Mouse (Mus musculus) forebrain, embryonic 13.5 days (tissue): ENCODE data around the gene Myf5. TPM values are rescaled to one million over a fixed set of nuclear protein-coding genes. Genes with fewer than 3 reads are reported as not detected.

Experiments used
- ATAC-seq: fragments of 200-750 bp; cut with Nextera tagmentation; 2 replicates; pipeline ENCODE4 v1.8.0; 2017
- H3K27ac ChIP-seq: fragments of 300-500 bp; sonication (generic); 2 replicates; pipeline ENCODE4 v1.5.1; 2015; ENCODE audit warnings: inconsistent platforms, mild to moderate bottlenecking, moderate library complexity
- H3K27me3 ChIP-seq: fragments of 300-500 bp; sonication (generic); 2 replicates; pipeline ENCODE4 v1.6.1; 2015; ENCODE audit warnings: mild to moderate bottlenecking, inconsistent platforms
- H3K36me3 ChIP-seq: fragments of 300-500 bp; sonication (generic); 2 replicates; pipeline ENCODE4 v1.6.1; 2015; ENCODE audit warnings: mild to moderate bottlenecking, inconsistent platforms; ENCODE audit not compliant: poor library complexity, severe bottlenecking
- H3K4me1 ChIP-seq: fragments of 300-500 bp; sonication (generic); 2 replicates; pipeline ENCODE4 v1.6.1; 2015; ENCODE audit warnings: inconsistent platforms
- H3K4me2 ChIP-seq: fragments of 300-500 bp; sonication (generic); 2 replicates; pipeline ENCODE4 v1.6.1; 2015; ENCODE audit warnings: inconsistent platforms, mild to moderate bottlenecking, moderate library complexity
- H3K4me3 ChIP-seq: fragments of 300-500 bp; sonication (generic); 2 replicates; pipeline ENCODE4 v1.5.1; 2015; ENCODE audit warnings: mild to moderate bottlenecking, inconsistent platforms
- H3K9ac ChIP-seq: fragments of 300-500 bp; sonication (generic); 2 replicates; pipeline ENCODE4 v1.6.1; 2015; ENCODE audit warnings: mild to moderate bottlenecking, inconsistent platforms
- H3K9me3 ChIP-seq: fragments of 300-500 bp; sonication (generic); replicated peaks from 2 replicates; pipeline ENCODE4 v1.6.1; 2016; ENCODE audit warnings: inconsistent platforms
- WGBS: fragments of 180-500 bp; shearing (Covaris S2); methylation state at CpG from one replicate; pipeline ENCODE4 v1.1.7; 2015; 5-methylcytosine and 5-hydroxymethylcytosine counted together
- polyA plus RNA-seq: library from polyadenylated mRNA; unstranded; fragments of >200 nt; fragmentation: Nextera tagmentation; extraction: Ambion mirVana; gene quantifications from 2 replicates; pipeline ENCODE4 v1.2.1, GENCODE M21; 2015

The Myf5 gene
- polyA plus RNA-seq = not detected in 2 replicates

DNA sequence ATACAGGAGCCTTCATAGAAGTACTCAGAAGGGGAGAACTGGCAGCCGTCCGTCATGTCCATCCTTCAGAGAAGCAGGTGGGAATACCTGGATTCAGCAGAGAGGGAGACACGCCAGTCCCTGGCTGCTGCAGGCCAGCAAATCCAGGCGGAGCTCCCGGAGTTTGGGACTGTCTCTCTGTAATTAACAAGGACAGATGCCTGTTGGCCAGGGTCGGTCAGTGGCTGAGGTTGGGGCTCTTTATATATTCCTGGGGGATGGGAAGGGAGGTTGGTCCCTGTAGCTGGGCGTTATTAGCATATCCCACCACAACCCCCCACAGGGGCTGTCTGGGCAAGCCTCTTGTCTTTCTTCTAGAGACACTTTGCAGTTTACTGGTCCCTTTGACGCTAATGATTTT, at the start of gene Myf5:
Gene Myf5, minus strand, starts transcription at position 265 of the 400 bp plus-strand sequence.
- WGBS = 69% methylated on average over 8 of the region's 8 CpGs
- no peaks in the 10 kb centered on the region for H3K36me3 ChIP-seq

GRCm38 (mm10) chr10:107528758-107529157, 42.8 kb upstream of the Myf5 start:
- no peak overlapping the region for H3K4me2 ChIP-seq
- no peaks in the 10 kb centered on the region for H3K27me3 ChIP-seq
- H3K4me3 ChIP-seq = no peak overlapping the region
- no peak overlapping the region for H3K27ac ChIP-seq
- no peaks in the 10 kb centered on the region for H3K4me1 ChIP-seq
- no peaks in the 10 kb centered on the region for H3K36me3 ChIP-seq
- H3K9me3 ChIP-seq = no peaks in the 10 kb centered on the region
- H3K9ac ChIP-seq = no peak overlapping the region
- 80% methylated on average over 1 of the region's 1 CpGs for WGBS
- ATAC-seq = no peak

More for the DNA sequence above, at the start of gene Myf5:
- no peak within 1 kb of the TSS for H3K27ac ChIP-seq
- H3K9ac ChIP-seq = no peak within 1 kb of the TSS
- no peaks in the 10 kb centered on the region; the same call in 1 of the 2 replicates for H3K4me1 ChIP-seq
- no peak for ATAC-seq
- H3K4me2 ChIP-seq = no peak within 1 kb of the TSS
- no peaks in the 10 kb centered on the region for H3K27me3 ChIP-seq
- no peak within 1 kb of the TSS for H3K4me3 ChIP-seq
- H3K9me3 ChIP-seq = no peaks in the 10 kb centered on the region

- no peaks in the 10 kb centered on the region for H3K36me3 ChIP-seq
- H3K4me2 ChIP-seq = no peak overlapping the region
- no peak overlapping the region for H3K27ac ChIP-seq
- H3K4me3 ChIP-seq = no peak overlapping the region
- H3K27me3 ChIP-seq = no peaks in the 10 kb centered on the region
- no peaks in the 10 kb centered on the region for H3K9me3 ChIP-seq
- no peaks in the 10 kb centered on the region for H3K4me1 ChIP-seq
- 87% methylated on average over 5 of the region's 5 CpGs for WGBS
- no peak for ATAC-seq
- no peak overlapping the region for H3K9ac ChIP-seq
Measured at GRCm38 (mm10) chr10:107519216-107519615, 33.3 kb upstream of the Myf5 start.

GRCm38 (mm10) chr10:107516641-107517040, 30.7 kb upstream of the Myf5 start:
- no peak overlapping the region for H3K4me3 ChIP-seq
- WGBS = 86% methylated on average over 7 of the region's 7 CpGs
- no peaks in the 10 kb centered on the region for H3K4me1 ChIP-seq
- no peak for ATAC-seq
- H3K9me3 ChIP-seq = no peaks in the 10 kb centered on the region
- no peaks in the 10 kb centered on the region for H3K36me3 ChIP-seq
- no peak overlapping the region for H3K27ac ChIP-seq
- H3K27me3 ChIP-seq = no peaks in the 10 kb centered on the region
- no peak overlapping the region for H3K9ac ChIP-seq
- no peak overlapping the region for H3K4me2 ChIP-seq

DNA sequence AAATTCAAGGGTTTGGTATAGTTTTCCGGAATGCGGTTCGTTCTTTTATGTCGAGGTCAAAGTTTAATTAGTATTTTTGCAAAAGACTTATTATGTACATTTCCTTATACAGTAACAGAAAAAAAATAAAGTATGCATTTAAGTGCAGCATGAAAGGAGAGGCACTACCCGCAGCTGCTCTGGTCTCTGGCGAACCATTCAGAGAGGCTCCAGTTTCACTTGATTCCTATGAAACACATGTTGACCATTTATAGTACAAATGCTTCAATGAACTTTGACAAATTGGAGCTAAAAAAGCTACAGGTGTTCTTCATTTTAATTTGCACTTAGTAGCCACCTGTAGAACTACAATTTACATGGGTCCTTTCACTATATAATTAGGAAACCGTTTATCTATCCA, 28.8 kb upstream of the Myf5 start:
- Histone ChIP-seq H3K9ac (no peak overlapping the region), H3K4me3 (no peak overlapping the region), H3K27me3 (no peaks in the 10 kb centered on the region), H3K36me3 (no peaks in the 10 kb centered on the region), H3K9me3 (no peaks in the 10 kb centered on the region), H3K27ac (no peak overlapping the region), H3K4me1 (no peaks in the 10 kb centered on the region), H3K4me2 (no peak overlapping the region)
- no peak for ATAC-seq
- 70% methylated on average over 7 of the region's 7 CpGs for WGBS

DNA sequence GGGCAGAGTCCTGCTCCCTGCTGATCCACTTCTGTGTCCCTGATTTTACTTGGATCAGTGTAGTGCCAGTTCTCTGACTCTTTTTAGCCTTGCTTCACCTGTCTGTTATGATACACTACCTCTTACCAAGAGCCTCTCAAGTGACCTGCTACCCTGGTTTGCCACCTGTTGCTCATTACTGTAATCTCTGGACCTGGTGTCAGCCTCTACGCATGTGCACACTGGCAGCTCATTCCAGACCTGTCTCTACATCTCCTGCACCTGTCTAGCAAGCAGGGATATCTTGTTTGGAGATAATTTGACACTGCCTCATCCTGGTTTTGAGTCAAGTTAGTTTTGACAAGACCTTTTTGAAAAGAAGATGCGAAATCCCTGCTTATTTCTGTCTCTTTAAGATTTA, 20.5 kb upstream of the Myf5 start:
- H3K4me1 ChIP-seq = no peaks in the 10 kb centered on the region
- no peak for ATAC-seq
- H3K9me3 ChIP-seq = no peaks in the 10 kb centered on the region
- H3K27me3 ChIP-seq = no peaks in the 10 kb centered on the region
- H3K27ac ChIP-seq = no peak overlapping the region
- WGBS = 89% methylated on average over 2 of the region's 2 CpGs
- no peak overlapping the region for H3K4me3 ChIP-seq
- no peak overlapping the region for H3K9ac ChIP-seq
- no peak overlapping the region for H3K4me2 ChIP-seq
- H3K36me3 ChIP-seq = no peaks in the 10 kb centered on the region

- ATAC-seq = no peak
- Histone ChIP-seq H3K9ac (no peak overlapping the region), H3K9me3 (no peaks in the 10 kb centered on the region), H3K4me2 (no peak overlapping the region), H3K27me3 (no peaks in the 10 kb centered on the region), H3K27ac (no peak overlapping the region), H3K36me3 (no peaks in the 10 kb centered on the region), H3K4me1 (no peaks in the 10 kb centered on the region), H3K4me3 (no peak overlapping the region)
- WGBS = 67% methylated on average over 4 of the region's 4 CpGs
Measured at GRCm38 (mm10) chr10:107503430-107503829, 17.5 kb upstream of the Myf5 start.

DNA sequence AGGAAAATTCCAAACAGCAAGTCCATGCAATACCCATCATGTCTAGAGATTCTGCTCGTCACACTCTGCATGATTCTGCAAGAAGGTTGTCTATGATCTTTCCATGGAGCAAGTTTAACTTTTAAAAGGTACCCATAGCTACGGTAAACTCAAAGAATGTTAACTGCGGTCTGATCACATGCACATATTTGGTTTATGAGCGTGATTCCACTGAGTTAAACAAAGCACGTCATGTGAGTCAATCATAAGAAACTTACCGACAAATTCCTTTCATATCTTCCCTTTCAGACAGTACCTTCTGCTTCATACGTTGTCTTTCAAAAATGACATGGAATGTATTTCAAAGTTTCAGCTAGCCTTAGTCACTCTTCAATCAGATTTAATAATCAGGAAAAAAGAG, 16.3 kb upstream of the Myf5 start:
- H3K4me2 ChIP-seq = no peak overlapping the region
- no peak for ATAC-seq
- H3K27ac ChIP-seq = no peak overlapping the region
- 93% methylated on average over 7 of the region's 7 CpGs for WGBS
- no peaks in the 10 kb centered on the region for H3K36me3 ChIP-seq
- no peak overlapping the region for H3K4me3 ChIP-seq
- no peaks in the 10 kb centered on the region for H3K9me3 ChIP-seq
- H3K4me1 ChIP-seq = no peaks in the 10 kb centered on the region
- H3K9ac ChIP-seq = no peak overlapping the region
- H3K27me3 ChIP-seq = no peaks in the 10 kb centered on the region

- no peaks in the 10 kb centered on the region for H3K36me3 ChIP-seq
- no peak overlapping the region for H3K9ac ChIP-seq
- ATAC-seq = no peak
- H3K9me3 ChIP-seq = no peaks in the 10 kb centered on the region
- no peak overlapping the region for H3K27ac ChIP-seq
- no peaks in the 10 kb centered on the region for H3K27me3 ChIP-seq
- WGBS = 88% methylated on average over 7 of the region's 7 CpGs
- no peak overlapping the region for H3K4me2 ChIP-seq
- H3K4me1 ChIP-seq = no peaks in the 10 kb centered on the region
- H3K4me3 ChIP-seq = no peak overlapping the region
Measured at GRCm38 (mm10) chr10:107499656-107500055, 13.7 kb upstream of the Myf5 start.

- Histone ChIP-seq H3K9me3 (no peaks in the 10 kb centered on the region), H3K27ac (no peak overlapping the region), H3K4me3 (no peak overlapping the region), H3K36me3 (no peaks in the 10 kb centered on the region), H3K4me2 (no peak overlapping the region), H3K27me3 (peaks cover 6% of the 10 kb centered on the region; the same call in 1 of the 2 replicates), H3K4me1 (peaks cover 10% of the 10 kb centered on the region), H3K9ac (no peak overlapping the region)
- 89% methylated on average over 1 of the region's 1 CpGs for WGBS
- ATAC-seq = no peak
Measured at GRCm38 (mm10) chr10:107496402-107496801, 10.5 kb upstream of the Myf5 start.

- H3K9me3 ChIP-seq = no peaks in the 10 kb centered on the region
- no peak for ATAC-seq
- peaks cover 6% of the 10 kb centered on the region; the same call in 1 of the 2 replicates for H3K27me3 ChIP-seq
- no peak within 1 kb of the TSS for H3K27ac ChIP-seq
- H3K9ac ChIP-seq = no peak within 1 kb of the TSS
- H3K36me3 ChIP-seq = no peaks in the 10 kb centered on the region
- peaks cover 10% of the 10 kb centered on the region for H3K4me1 ChIP-seq
- H3K4me2 ChIP-seq = peak within 1 kb of the TSS; percentile 59
- H3K4me3 ChIP-seq = peak within 1 kb of the TSS; percentile 30
- 93% methylated on average over 6 of the region's 6 CpGs for WGBS
Measured at GRCm38 (mm10) chr10:107494568-107494967, 8.6 kb upstream of the Myf5 start, which contains the start of gene Myf6. Myf6 (minus strand) TSS chr10:107494737.

DNA sequence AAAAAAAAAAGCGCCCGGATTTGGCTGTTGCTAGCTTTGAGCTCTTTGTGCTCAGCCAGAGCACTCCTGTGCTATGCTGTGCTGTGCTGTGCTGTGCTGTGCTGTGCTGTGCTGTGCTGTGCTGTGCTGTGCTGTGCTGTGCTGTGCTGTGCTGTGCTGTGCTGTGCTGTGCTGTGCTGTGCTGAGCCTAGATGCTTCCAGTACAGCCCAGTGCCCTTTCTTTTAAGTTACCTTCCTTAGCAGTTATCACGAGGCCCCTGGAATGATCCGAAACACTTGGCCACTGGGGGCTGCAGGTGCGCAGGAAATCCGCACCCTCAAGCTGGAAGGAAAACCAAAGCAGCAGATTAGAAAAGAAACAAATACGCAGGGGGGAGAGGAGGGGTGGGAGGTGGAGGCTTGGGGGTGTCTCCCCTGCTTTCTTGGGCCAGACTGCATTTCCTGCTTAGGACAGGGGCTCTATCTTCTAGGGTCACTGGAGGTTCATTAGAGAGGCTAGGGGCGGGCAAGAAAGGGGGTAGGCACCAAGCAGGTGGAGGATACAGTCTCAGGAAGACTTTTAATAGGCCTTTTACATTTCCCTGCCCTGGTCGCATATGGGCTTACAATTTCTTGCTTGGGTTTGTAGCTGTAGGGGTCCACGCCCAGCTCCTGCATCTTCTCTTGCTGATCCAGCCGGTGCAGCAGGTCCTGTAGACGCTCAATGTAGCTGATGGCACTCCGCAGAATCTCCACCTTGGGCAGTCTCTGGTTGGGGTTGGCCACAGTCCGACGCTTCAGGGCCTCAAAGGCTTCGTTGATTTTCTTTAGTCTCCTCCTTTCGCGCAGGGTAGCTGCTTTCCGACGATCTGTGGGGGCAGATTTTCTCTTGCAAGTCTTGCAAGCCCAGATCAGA, 7.9 kb upstream of the Myf5 start:
- H3K9ac ChIP-seq = peak overlapping the region; percentile 50
- no peaks in the 10 kb centered on the region for H3K9me3 ChIP-seq
- H3K4me1 ChIP-seq = peaks cover 10% of the 10 kb centered on the region
- H3K27ac ChIP-seq = no peak overlapping the region
- H3K4me3 ChIP-seq = peak overlapping the region; percentile 30
- ATAC-seq = peak; percentile 80
- H3K36me3 ChIP-seq = no peaks in the 10 kb centered on the region
- H3K27me3 ChIP-seq = peaks cover 6% of the 10 kb centered on the region; the same call in 1 of the 2 replicates
- H3K4me2 ChIP-seq = peak overlapping the region; percentile 59
- WGBS = 45% methylated on average over 20 of the region's 20 CpGs
